Mouse (Mus musculus) kidney, embryonic 15.5 days (tissue): ENCODE data around the gene Syne3. TPM values are rescaled to one million over a fixed set of nuclear protein-coding genes. Genes with fewer than 3 reads are reported as not detected.

Experiments used
- ATAC-seq: fragments of 200-750 bp; cut with Nextera tagmentation; replicated peaks from 2 replicates; pipeline ENCODE4 v1.8.0; 2017; ENCODE audit warnings: moderate TSS enrichment; ENCODE audit not compliant: low FRiP score
- H3K27ac ChIP-seq: fragments of 300-500 bp; sonication (generic); 2 replicates; pipeline ENCODE4 v1.5.1; 2015; ENCODE audit warnings: mild to moderate bottlenecking, inconsistent platforms
- H3K27me3 ChIP-seq: fragments of 300-500 bp; sonication (generic); 2 replicates; pipeline ENCODE4 v1.6.1; 2015; ENCODE audit warnings: inconsistent platforms
- H3K36me3 ChIP-seq: fragments of 300-500 bp; sonication (generic); 2 replicates; pipeline ENCODE4 v1.6.1; 2015; ENCODE audit warnings: inconsistent platforms
- H3K4me1 ChIP-seq: fragments of 300-500 bp; sonication (generic); 2 replicates; pipeline ENCODE4 v1.6.1; 2015; ENCODE audit warnings: inconsistent platforms
- H3K4me2 ChIP-seq: fragments of 300-500 bp; sonication (generic); 2 replicates; pipeline ENCODE4 v1.6.1; 2015; ENCODE audit warnings: moderate library complexity, mild to moderate bottlenecking, inconsistent platforms
- H3K4me3 ChIP-seq: fragments of 300-500 bp; sonication (generic); replicated peaks from 2 replicates; pipeline ENCODE4 v1.5.1; 2015; ENCODE audit warnings: mild to moderate bottlenecking, inconsistent platforms
- H3K9ac ChIP-seq: fragments of 300-500 bp; sonication (generic); 2 replicates; pipeline ENCODE4 v1.6.1; 2015; ENCODE audit warnings: mild to moderate bottlenecking, inconsistent platforms
- H3K9me3 ChIP-seq: fragments of 300-500 bp; sonication (generic); replicated peaks from 2 replicates; pipeline ENCODE4 v1.6.1; 2016; ENCODE audit warnings: inconsistent platforms
- WGBS: fragments of 180-500 bp; shearing (Covaris S2); methylation state at CpG from one replicate; pipeline ENCODE4 v1.1.7; 2015; ENCODE audit warnings: mixed read lengths; 5-methylcytosine and 5-hydroxymethylcytosine counted together
- polyA plus RNA-seq: library from polyadenylated mRNA; unstranded; fragments of >200 nt; fragmentation: Nextera tagmentation; extraction: Ambion mirVana; gene quantifications from 2 replicates; pipeline ENCODE4 v1.2.1, GENCODE M21; 2015

The Syne3 gene
- polyA plus RNA-seq, 1 experiment from 2014 or later: 0.82 TPM

DNA sequence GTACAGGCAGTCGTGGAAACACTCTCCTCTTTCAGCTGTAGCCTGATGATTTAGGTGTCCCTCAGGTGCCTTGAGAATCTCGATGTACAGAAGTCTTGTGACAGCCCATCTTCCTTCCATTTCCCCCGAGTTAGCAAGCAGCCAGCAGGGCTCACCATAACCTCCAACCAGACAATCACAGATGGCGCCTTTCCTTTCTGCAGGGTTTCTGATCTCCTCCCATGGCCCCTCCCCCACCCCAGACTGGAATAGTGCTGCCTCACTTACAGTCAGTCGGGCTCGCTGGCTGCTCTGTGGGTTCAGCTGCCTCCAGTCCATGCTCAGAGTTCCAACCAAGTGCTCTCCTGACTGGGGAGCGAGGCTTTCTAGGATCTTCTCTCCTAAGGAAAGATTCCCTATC, 12.5 kb upstream of the Syne3 start:
- Histone ChIP-seq H3K27ac (no peak overlapping the region), H3K27me3 (no peaks in the 10 kb centered on the region), H3K36me3 (no peaks in the 10 kb centered on the region), H3K9ac (no peak overlapping the region), H3K4me3 (no peak overlapping the region), H3K9me3 (peaks cover 11% of the 10 kb centered on the region; the same call in 1 of the 2 replicates), H3K4me1 (peaks cover 4% of the 10 kb centered on the region; the same call in 1 of the 2 replicates), H3K4me2 (no peak overlapping the region)
- ATAC-seq: no peak
- 48% methylated on average over 7 of the region's 7 CpGs for WGBS

DNA sequence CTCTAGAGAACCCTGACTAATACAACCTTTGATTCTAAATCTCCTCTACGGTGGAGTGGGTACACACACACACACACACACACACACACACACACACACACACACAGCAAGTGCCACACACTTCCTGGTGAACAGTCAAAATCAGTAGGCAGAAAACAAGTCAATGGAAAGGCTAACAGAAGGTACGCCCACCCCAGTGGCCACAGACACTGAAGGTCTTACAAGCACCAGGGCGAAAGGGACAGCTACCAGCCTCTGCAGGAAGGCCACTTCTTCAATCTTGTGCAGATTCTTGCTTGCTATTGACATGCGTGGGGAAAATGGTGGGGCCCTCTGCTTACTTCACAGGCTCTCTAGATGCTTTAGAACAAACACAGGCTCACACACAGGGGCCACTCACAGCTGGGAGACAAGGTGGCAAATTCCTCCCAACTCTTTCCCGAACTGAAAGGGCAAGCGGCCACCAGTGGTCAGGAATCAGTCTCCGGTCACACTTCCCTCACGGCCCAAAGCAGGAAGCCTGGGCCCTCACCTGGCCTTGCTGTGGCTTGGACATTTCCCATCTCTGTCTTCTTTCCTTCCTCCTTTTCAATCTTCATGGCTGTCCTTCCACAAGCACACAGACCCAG, 11.9 kb upstream of the Syne3 start:
- Histone ChIP-seq H3K27me3 (no peaks in the 10 kb centered on the region), H3K9ac (no peak overlapping the region), H3K4me3 (no peak overlapping the region), H3K9me3 (peaks cover 11% of the 10 kb centered on the region; the same call in 1 of the 2 replicates), H3K4me1 (peaks cover 4% of the 10 kb centered on the region), H3K36me3 (no peaks in the 10 kb centered on the region), H3K4me2 (no peak overlapping the region), H3K27ac (no peak overlapping the region)
- 66% methylated on average over 8 of the region's 8 CpGs for WGBS
- ATAC-seq: no peak

DNA sequence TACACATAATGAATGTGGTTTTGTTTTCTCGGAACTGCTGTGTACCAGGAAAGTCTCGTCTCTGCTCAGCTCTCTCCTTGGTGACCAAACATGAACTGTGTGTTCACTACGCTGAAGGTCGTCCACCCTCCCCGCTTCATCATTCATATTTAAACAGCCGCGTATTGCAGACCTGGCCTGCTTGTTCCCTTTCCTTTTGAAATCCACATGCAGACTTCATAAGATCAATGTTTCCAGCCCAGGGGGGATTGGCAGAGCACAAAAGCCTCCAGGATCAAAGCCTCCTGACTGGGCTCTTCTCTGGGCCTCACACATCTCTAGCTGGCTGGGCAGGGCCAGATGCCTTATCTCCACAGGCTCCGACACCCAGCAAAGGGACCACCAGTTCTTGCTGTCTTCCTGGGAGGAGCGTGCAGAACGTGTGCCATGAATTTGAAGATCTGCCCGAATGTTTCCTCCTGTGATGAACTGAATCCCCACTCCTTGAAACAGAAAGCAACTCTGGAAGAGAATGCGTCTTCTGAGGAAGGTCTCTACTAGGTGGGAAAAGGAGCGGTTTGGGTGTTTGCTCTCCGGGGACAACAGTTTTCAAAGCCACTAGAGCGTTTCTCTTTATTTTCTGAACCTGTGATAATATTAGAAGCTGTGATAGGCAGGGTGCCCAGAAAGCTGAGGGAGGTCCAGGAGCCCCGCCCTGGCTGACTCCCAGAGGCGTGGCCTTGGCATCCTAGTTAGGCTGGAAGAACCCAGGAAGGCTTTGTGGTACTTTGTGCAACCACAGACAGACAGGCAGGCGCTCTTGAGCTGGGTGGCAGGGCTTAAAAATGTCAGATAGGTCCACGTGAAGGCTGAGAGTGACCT, 10.0 kb upstream of the Syne3 start:
- Histone ChIP-seq H3K4me2 (no peak overlapping the region), H3K9ac (no peak overlapping the region), H3K27ac (no peak overlapping the region), H3K4me3 (no peak overlapping the region), H3K9me3 (peaks cover 11% of the 10 kb centered on the region; the same call in 1 of the 2 replicates), H3K27me3 (no peaks in the 10 kb centered on the region), H3K4me1 (peaks cover 15% of the 10 kb centered on the region), H3K36me3 (no peaks in the 10 kb centered on the region)
- ATAC-seq: no peak
- WGBS: 66% methylated on average over 19 of the region's 19 CpGs

DNA sequence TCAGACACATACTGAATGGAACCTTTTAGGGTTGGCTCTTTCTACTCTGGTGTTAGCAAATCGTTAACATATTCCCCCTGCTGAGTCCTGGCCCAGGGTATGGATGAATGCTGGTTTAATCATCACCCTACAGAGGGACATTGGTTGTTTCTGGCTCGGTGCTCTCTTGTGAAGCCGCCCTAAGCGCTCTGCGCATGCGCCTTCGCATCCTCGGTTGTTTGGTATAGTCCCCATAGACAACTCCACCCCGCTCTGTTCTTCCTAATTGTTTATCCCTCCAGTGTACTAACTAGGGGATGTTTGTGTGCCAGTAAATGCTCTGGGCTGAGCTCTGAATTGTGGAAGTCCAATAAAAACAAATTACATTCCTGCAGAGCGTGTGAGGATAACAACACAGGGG, 7.0 kb upstream of the Syne3 start:
- Histone ChIP-seq H3K27ac (peak overlapping the region; percentile 72), H3K27me3 (peaks cover 7% of the 10 kb centered on the region; the same call in 1 of the 2 replicates), H3K4me1 (peaks cover 23% of the 10 kb centered on the region), H3K36me3 (no peaks in the 10 kb centered on the region), H3K9ac (no peak overlapping the region), H3K4me2 (peak overlapping the region; percentile 20; the same call in 1 of the 2 replicates), H3K4me3 (no peak overlapping the region), H3K9me3 (no peaks in the 10 kb centered on the region)
- 51% methylated on average over 10 of the region's 10 CpGs for WGBS
- peak; percentile 86 for ATAC-seq

DNA sequence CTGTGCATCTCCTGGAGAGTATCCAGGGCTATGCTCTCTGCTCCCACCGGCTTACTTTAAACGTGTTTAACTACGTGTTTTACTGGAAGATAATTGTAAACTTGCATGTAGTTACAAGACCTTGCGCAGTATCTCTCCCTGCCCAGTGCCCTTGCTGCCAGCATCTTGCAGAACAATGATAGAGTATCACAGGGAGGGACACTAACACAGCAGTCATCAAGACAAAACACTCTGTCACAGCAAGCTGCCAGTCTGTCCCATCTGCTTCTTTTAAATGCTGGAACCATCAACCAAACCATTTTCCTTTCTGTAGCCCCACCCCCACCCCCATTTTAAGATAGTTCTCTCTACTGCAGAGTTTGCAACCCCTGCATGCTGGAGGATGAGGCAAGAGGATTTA, 6.6 kb upstream of the Syne3 start:
- peak overlapping the region; percentile 72 for H3K27ac ChIP-seq
- H3K9ac ChIP-seq: no peak overlapping the region
- 51% methylated on average over 4 of the region's 4 CpGs for WGBS

DNA sequence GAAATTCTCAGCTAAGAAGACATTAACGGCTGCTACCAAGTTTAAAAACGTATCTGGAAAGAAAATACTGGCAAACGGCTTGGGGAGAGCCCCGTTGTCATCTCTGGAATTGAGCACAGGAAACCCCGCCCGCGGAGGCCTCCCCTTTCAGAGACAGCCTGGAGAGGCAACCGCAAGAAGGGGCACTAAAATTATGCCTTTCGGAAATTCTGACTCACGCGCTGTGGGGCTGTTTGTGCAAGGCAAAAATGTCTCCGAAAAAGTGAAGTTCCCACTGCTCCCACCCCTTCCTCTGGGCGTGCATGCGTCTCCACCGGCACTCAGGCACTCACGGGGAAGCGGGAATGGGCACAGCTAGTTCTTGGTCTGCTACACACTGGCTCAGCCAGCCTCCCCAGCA, 3.5 kb upstream of the Syne3 start:
- 16% methylated on average over 17 of the region's 17 CpGs for WGBS
- peaks cover 24% of the 10 kb centered on the region for H3K27me3 ChIP-seq
- ATAC-seq: no peak
- H3K9ac ChIP-seq: no peak overlapping the region
- peak overlapping the region; percentile 54; the same call in 1 of the 2 replicates for H3K27ac ChIP-seq
- peak overlapping the region; percentile 49 for H3K4me2 ChIP-seq
- peaks cover 49% of the 10 kb centered on the region for H3K4me1 ChIP-seq
- no peaks in the 10 kb centered on the region for H3K9me3 ChIP-seq
- peak overlapping the region; percentile 25; the same call in 1 of the 2 replicates for H3K4me3 ChIP-seq
- no peaks in the 10 kb centered on the region for H3K36me3 ChIP-seq

More for the DNA sequence above, 6.6 kb upstream of the Syne3 start:
- peak; percentile 28; the same call in 1 of the 2 replicates for ATAC-seq
- Histone ChIP-seq H3K9me3 (no peaks in the 10 kb centered on the region), H3K27me3 (peaks cover 10% of the 10 kb centered on the region; the same call in 1 of the 2 replicates), H3K4me2 (no peak overlapping the region), H3K36me3 (no peaks in the 10 kb centered on the region), H3K4me1 (peaks cover 23% of the 10 kb centered on the region), H3K4me3 (no peak overlapping the region)

DNA sequence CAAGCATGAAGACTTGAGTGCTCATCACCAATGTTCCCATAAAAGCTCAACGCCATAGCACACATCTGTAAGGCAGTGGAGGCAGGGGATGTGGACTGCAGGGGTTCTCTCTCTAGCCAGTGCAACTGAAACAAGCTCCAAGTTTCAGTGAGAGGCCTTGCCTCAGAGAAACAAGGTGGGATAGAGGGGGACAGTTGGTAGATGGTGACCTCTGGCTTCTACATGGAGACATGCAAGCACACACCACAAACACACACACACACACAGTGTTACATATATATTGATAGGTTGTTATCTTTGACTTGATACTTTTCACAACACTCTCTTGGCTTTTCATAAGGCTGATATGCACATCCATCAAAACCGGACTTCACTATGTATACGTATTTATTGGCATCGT, 2.7 kb upstream of the Syne3 start:
- H3K9me3 ChIP-seq: no peaks in the 10 kb centered on the region
- 94% methylated on average over 4 of the region's 4 CpGs for WGBS
- no peak overlapping the region for H3K9ac ChIP-seq
- peaks cover 49% of the 10 kb centered on the region for H3K4me1 ChIP-seq
- H3K36me3 ChIP-seq: no peaks in the 10 kb centered on the region
- no peak overlapping the region for H3K4me3 ChIP-seq
- ATAC-seq: no peak
- peaks cover 30% of the 10 kb centered on the region for H3K27me3 ChIP-seq
- no peak overlapping the region for H3K27ac ChIP-seq
- H3K4me2 ChIP-seq: no peak overlapping the region

DNA sequence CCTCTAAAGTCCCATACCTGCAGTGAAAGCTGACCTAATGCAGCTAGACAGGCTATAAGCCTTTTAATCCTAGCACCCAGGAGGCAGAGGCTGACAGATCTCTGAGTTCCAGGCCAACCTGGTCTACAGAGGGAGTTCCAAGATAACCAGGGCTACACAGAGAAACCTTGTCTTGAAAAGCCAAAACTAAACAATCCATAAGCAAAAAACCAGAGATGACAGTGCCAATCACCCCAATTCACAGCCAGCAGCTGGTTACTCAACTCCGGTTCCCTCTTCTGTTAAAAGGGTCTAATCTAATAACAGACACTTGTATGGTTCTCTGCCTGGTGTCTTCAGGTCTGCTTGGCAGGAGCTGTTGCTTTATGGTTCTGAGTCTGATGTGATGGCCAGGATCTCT, 2.0 kb upstream of the Syne3 start:
- no peak overlapping the region for H3K4me2 ChIP-seq
- H3K36me3 ChIP-seq: no peaks in the 10 kb centered on the region
- peaks cover 36% of the 10 kb centered on the region for H3K27me3 ChIP-seq
- ATAC-seq: no peak
- no peaks in the 10 kb centered on the region for H3K9me3 ChIP-seq
- peaks cover 49% of the 10 kb centered on the region for H3K4me1 ChIP-seq
- no peak overlapping the region for H3K4me3 ChIP-seq
- no peak overlapping the region for H3K9ac ChIP-seq
- WGBS: 96% methylated on average over 1 of the region's 1 CpGs
- H3K27ac ChIP-seq: no peak overlapping the region

DNA sequence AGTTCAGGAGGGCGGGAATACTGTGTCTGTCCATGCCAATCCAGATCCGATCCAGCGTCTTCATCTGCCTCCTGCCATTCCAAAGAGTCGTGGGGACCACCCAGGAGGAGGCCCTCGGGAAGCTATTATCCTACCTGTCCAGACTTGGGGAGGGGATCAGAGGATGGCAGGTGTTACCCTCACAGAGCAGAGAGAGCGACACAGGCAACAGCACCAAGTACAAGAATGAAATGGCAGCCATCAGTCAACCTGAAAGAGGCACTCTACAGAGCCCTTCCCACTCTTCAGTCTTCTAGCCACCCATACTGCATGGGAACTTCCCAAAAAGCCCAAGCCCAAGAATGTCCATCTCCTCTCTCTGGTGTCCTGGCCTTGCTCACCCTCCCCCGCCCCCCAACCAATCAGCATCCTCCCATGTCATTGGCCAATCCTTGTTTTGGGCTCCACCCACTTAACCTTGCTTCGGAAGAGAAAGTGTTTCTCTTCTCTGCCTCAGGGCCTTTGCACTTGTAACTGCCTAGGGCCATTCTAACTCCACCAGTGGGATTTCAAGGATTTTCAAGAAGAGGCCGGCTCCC, 693 bp upstream of the Syne3 start:
- H3K9me3 ChIP-seq: no peaks in the 10 kb centered on the region
- peaks cover 37% of the 10 kb centered on the region for H3K4me1 ChIP-seq
- peak; percentile 41 for ATAC-seq
- peak overlapping the region; percentile 92 for H3K4me2 ChIP-seq
- H3K27me3 ChIP-seq: peaks cover 44% of the 10 kb centered on the region
- no peaks in the 10 kb centered on the region for H3K36me3 ChIP-seq
- peak overlapping the region; percentile 75 for H3K4me3 ChIP-seq
- no peak overlapping the region for H3K27ac ChIP-seq
- 18% methylated on average over 9 of the region's 9 CpGs for WGBS
- peak overlapping the region; percentile 55 for H3K9ac ChIP-seq

DNA sequence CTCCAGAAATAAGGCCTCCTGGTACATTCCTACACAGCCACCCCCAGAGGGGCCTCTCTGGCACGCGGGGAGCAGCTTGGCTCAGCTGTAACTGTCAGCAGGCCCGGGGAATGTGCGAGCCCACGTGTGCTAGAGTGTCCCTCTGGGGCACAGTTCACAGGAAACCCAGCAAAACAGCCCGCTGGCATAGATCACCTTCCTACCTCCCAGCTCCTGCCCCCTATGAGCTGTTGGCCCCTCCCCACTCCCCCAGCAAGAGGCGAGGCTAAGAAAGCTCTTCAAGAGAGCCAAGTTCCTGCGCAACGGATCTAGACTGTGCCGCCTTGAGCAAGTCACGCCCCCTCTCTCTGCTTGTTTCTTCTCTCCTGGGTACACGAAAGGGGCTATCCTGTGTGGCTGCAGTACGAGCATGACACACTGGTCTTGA, 844 bp downstream of the Syne3 start:
- under 1% methylated on average over 13 of the region's 13 CpGs for WGBS
- Histone ChIP-seq H3K4me1 (peaks cover 37% of the 10 kb centered on the region), H3K36me3 (no peaks in the 10 kb centered on the region), H3K9me3 (no peaks in the 10 kb centered on the region), H3K9ac (no peak overlapping the region), H3K27ac (no peak overlapping the region), H3K4me2 (peak overlapping the region; percentile 92), H3K4me3 (peak overlapping the region; percentile 75), H3K27me3 (peaks cover 45% of the 10 kb centered on the region)
- ATAC-seq: peak; percentile 50

DNA sequence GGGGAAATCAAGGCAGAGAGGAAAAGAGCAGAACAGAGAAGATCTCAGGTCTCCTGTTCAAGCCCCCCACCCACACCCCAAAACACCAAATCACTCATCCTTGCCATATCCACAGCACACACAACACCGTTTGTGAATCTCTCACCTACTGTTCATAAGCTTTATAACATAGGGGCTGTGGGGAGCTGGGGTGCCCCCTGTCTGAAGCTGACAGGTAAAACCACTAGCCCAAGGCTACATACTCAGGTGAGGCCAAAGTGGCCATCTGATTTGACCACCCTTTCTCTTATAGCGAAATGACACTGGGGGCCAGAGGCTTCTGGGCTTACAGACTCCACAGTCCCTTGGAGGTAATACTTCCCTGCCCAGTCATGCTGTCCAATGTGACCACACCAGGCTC, 1.5 kb downstream of the Syne3 start:
- peaks cover 33% of the 10 kb centered on the region for H3K4me1 ChIP-seq
- H3K9ac ChIP-seq: no peak overlapping the region
- 59% methylated on average over 2 of the region's 2 CpGs for WGBS
- H3K27me3 ChIP-seq: peaks cover 45% of the 10 kb centered on the region
- ATAC-seq: no peak
- peak overlapping the region; percentile 92; the same call in 1 of the 2 replicates for H3K4me2 ChIP-seq
- H3K9me3 ChIP-seq: no peaks in the 10 kb centered on the region
- H3K4me3 ChIP-seq: no peak overlapping the region
- no peak overlapping the region for H3K27ac ChIP-seq
- no peaks in the 10 kb centered on the region for H3K36me3 ChIP-seq

DNA sequence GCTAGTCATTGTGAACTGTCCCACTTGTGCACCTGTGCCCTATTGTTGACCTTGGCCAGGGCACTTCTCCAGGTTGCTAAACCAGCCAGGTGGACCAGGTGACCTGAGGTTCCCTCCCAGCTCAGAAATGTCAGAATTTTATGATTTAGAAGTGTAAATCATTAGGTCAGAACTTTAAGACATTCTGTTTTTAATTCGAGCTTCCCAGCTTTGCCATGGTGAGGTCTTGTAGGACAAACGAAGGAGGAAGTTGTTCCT, 4.0 kb downstream of the Syne3 start:
- H3K9ac ChIP-seq: no peak overlapping the region
- ATAC-seq: no peak
- H3K4me3 ChIP-seq: no peak overlapping the region
- peaks cover 37% of the 10 kb centered on the region for H3K27me3 ChIP-seq
- H3K9me3 ChIP-seq: no peaks in the 10 kb centered on the region
- WGBS: 57% methylated on average over 2 of the region's 2 CpGs
- no peak overlapping the region for H3K4me2 ChIP-seq
- H3K27ac ChIP-seq: no peak overlapping the region
- no peaks in the 10 kb centered on the region for H3K36me3 ChIP-seq
- peaks cover 35% of the 10 kb centered on the region for H3K4me1 ChIP-seq
